Mouse (Mus musculus): ENCODE data around the gene Slc30a3.
"Not testable (repeated sequence)": the region's sequence is repeated elsewhere in the genome, so short reads cannot be mapped to it uniquely, and the experiment has no call there.

Gene Slc30a3

DNA sequence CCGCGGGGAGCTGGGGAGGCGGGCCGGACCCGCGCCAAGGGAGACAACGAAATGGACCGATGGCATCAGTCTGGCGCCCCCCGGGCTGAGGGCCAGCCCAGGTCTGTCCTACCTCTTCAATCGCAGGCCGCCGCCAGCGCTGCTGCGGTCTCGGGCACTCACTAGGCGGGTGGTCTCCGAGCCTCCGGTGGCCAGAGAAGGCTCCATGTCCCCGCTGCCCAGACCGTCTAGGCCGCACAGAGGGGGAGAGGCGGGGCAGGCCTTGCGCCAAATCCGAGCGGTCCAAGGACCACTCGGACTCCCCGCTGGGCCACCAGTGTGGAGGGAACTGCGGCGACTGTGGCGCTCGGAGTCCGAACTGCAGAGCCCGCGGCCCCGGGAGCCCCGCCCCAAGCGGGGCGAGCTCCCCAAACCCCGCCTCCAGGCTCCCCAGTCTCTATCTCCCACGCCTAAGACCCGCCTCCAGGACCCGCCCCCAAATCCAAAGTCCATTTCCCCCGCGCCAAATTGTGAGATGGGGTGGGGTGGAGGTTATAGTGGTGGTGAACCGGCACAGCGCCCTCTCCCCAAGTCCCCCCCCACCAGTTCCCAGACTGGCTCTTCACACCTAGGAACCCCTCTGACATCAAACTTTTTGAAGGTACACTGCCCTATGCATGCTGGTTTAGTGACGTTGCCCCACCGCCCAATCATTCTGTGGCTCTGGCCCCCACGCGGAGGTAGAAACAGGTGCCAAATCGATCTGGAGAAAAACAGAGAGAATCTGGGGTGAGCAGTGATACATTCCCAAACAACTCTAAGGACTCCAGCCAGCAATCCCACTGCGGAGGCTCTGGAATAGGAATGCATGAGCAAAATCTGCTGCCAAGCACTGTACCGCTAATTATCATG, 14.6 kb downstream of the Slc30a3 start:
- peak; percentile 35 for DNase-seq

DNA sequence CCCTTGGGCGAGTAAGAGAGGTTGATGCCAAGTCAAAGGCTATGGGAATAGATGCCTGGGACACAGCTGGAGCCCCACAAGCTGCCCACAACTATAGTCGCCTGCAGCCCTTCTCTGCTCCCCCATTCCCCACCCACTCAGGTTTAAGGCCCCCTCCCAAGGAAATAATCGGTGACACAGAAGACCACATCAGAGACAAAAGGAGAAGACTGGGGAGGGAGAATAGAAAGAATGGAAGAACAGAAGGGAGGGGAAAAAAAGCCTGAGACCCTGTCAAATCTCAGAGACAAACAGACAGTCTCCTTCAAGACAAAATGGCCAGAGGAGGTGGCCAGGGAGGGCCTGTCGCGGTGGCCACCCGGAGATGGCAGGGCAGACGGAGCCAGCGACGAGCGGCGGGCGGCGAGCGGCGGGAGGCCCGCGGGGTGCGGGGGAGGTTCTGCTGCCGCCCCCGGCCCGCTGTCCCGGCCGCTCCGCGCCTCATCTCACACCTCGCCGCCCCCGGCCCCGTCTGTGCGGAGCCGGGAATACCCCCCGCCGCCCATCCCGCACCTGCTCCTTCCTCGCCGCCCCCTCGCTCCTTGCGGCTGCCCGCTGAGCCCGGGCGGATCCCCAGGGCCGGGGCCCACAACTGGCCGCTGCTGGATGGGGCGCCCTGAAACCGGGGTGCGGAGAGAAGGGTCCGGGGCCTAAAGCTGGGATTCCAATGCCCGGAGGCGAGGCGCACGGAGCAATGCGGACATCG, 15.6 kb downstream of the Slc30a3 start:
- DNase-seq = no peak

DNA sequence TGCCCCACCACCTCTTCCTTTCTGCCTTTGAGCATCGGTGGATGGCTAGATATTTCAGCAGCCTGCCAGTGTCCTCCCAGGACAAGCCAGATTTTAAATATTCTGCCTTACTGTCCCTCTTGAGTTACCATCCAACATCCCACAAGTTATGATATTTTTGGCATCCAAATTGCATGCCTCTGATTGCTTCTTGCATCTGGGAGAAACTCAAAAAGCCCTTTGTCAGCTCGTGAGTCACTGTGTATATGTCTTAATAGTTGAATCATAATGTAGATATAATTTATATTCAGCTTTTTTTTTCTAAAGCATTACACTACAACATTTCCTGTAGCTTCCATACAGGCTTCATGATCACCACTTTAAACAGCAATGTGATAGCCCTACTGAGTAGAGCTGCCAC, 20.9 kb downstream of the Slc30a3 start:
- no peak for DNase-seq

DNA sequence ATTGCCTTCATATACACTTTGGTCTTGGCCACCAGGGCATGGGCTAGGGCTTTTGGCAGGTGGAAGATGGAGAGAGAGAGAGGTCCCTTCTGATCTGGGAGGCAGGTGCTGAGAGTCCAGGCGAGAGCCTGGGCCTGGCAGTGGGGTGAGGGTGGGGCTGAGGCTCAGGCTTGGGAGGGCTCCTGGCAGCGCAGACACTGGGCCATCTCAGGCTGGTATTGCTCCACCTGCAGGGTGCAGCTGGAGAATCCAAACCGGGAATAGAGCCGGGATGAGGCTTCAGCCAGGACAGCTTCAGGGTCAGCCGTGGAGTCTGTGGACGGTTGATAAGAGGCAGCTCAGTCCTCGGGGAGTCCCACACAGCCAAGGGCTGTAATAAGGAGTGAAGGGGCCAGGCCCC, 21.4 kb downstream of the Slc30a3 start:
- no peak for DNase-seq

DNA sequence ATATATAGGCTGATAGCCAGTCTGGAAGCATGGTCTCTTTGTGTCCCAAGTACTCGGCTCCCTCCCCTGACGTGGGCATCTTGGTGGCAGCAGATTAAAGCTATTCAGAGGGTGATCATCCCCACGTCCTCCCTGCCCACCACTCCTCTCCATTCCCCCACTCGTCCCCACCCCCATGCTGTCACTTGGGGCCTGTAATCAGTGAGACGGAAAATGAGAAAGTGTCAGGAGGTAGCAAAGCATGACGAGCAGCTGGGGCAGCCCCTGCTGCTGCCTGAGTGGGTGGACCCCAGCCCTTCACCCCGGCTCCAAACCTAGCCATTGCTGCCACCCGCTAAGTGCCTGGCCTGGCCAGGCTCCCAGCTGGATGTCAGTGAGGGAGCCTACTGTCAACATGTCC, 24.1 kb downstream of the Slc30a3 start:
- DNase-seq = no peak

DNA sequence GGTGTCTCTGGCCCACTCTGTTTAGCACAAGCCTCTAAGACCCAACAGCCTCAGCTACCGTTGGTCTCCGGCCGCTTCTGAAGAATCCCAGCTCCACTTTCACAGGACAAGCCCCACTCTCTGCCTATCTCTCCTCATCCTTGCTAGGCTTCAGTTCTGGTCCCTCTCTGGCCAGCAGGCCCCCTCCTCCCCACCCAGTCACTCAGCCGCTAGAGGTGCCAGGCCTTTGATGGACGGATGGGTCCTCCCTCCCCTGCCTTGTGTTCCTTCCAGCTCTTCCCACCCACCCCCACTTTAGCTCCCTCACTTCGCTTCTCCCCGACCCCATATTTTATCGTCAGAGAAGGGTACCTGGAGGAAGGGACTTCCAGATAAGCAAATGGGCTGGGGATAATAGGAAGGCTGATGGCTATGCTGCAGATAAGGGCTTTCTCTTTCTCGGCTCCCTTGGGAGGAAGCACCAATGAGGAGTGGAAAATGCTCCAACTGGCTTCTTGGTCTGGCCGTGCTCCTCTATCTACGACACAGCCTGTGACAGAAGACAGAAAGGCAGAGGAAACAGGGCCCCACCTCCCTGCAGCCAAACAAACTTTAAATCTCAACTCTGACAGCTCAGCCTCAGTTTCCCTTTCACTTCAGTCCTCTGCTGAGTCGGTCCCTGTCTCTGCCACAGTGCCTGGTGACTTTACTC, 25.0 kb downstream of the Slc30a3 start:
- no peak for DNase-seq

DNA sequence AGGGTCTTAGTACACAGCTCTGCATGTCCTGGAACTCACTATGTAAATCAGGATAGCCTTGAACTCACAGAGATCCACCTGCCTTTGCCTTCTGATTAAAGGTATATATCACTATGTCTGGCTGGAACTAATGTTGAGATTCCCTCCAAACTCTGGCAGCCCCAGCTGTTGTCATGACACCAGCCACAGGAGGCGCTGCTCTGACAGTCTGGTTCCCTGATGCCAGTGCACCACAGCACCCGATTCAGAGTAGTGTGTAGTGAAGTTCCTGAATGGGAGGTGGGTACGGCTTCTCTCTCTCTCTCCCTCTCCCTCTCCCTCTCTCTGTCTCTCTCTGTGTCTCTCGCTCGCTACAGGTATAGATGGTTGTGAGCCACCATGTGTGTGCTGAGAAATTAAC, 25.7 kb downstream of the Slc30a3 start:
- DNase-seq = peak; percentile 71

DNA sequence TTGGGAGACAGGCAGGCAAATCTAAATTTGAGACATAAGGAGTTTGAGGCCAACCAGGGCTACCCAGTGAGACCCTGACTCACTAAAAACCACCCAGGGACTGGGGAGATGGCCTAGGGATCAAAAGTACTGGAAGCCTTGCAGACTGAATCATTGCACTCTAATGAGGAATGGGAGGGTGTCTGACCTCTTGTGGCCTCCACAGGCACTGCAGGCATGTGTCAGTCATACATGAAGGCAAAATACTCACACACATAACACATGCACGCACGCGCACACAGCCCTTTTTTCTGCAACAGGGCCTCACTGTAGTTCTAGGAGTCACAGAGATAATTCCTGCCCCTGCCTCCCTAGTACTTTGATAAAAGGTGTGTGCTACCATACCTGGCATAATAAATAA, 26.7 kb downstream of the Slc30a3 start:
- peak; percentile 49 for DNase-seq

DNA sequence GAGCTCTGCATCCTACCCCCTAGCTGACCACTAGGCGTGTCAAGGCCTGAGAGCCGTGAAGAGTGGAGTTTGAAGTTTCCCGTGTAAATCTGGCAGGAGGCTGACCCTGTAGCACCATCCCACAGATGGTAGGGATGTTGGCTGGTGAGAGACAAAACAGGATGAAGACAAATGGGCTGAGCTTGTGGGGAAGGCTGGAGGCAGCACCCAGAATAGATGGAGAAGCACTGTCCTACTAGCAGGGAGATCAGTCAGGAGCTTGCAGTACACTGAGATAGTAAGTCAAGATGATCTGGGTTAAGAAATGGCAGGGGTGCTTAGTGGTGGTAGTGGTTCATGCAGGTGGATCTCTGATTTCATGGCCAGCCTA, 27.3 kb downstream of the Slc30a3 start:
- no peak for DNase-seq

DNA sequence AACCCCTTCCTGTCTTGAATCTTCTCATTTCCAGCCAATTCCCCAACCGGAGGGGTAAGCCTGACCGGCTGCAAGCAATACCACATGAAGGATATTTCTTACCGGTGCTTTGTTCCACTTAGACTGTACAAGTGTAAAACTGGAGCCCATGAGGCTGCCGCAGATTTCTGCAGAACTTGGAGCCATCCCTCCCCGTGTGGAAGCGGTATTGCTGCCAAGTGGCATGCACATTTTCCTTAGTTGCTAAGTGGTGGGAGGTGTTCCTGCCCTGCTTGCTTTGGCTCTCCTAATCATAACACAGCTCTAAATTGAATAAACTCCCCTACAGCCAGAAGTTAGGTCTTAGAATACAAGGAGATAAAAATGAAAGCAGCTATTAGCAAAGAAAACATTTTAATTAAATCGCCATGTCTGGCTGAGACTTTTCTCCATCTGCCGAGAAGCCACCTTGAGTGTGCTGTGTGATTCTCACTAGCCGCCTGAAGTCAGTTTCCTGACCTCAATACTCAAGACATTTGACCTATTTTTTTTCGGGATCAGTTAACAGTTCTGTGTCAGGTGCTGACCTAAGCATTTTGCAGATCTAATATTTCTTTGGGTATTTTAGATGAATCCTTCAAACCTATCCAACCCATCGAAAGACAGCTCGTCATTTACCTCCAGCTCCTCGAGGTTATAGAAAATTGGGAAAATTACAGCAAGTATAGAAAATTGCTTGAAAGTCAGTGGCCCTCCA, 27.8 kb downstream of the Slc30a3 start:
- DNase-seq = no peak

DNA sequence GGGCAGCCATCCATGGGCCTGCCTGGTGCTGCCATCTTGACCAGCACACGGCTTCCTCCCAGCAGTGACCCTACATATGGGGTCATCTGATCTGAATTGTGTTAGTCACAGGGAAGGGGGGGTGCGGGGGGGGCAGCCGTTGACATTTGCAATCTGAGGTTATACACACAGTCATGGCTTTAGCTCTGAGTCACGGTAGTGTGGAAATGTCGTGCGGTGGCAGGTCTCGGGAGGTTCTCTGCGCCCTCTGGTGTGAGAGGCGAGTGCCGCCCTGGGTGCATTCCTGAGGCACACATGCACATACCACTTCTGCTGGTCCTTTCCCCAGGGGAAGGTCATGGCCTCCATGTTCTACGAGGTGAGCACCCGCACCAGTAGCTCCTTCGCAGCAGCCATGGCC, 31.7 kb downstream of the Slc30a3 start:
- no peak for DNase-seq

DNA sequence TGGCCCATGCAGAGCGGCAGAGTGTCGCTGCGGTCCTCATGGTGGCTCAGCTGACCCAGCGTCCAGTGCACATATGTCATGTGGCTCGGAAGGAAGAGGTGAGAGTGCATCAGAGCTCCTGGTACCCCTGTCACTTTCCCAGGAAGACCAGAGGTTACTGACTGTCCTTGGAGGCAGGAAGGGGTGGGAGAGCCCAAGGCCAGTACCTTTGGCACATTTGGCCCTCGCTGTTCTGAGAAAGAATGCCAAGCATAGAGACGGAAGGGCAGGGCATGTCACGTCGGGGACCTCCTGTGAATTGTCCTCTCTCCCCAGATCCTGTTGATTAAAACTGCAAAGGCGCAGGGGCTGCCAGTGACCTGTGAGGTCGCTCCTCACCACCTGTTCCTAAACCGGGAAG, 34.9 kb downstream of the Slc30a3 start:
- DNase-seq = no peak

DNA sequence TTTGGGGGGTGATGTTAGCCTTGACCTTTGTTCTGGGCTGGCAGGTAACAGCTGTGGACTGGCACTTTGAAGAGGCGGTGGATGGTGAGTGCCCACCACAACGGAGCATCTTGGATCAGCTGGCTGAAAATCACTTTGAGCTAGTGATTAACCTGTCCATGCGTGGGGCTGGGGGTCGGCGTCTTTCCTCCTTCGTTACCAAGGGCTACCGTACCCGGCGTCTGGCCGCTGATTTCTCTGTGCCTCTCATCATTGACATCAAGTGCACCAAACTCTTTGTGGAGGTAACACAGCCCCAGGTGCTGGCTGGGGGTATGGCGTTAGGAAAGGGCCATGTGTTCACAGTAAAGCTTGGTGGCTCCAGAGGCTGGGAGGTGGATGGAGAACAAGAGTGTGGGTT, 36.2 kb downstream of the Slc30a3 start:
- DNase-seq = no peak

DNA sequence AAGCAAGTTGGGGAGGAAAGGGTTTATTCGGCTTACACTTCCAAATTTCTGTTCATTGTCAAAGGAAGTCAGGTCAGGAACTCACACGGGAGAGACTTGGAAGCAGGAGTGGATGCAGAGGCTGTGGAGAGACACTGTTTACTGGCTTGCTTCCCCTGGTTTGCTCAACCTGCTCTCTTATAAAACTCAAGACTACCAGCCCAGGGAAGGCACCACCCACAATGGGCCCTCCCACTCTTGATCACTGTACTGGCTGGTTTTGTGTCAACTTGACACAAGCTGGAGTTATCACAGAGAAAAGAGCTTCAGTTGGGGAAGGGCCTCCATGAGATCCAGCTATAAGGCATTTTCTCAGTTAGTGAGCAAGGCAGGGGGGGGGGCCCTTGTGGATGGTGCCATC, 37.0 kb downstream of the Slc30a3 start:
- no peak for DNase-seq

DNA sequence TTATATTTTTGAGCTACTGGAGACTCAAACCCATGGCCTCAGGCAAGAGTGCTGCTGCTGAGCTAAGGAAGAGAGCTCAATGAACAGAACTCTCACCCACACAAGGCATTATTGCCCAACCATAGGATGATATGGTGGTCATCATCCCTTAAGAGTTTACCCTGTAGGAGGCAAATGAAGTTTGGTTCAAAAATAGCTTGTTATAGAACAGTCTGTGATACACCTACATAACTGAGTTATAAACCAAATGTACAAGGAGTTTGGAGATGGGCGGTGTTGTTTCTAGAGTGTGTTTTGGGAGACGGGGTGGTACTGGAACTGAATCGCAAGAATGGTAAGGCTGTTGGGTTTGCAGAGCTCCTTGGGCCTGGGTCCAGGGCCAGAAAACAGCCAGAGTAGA, 38.2 kb downstream of the Slc30a3 start:
- no peak for DNase-seq

DNA sequence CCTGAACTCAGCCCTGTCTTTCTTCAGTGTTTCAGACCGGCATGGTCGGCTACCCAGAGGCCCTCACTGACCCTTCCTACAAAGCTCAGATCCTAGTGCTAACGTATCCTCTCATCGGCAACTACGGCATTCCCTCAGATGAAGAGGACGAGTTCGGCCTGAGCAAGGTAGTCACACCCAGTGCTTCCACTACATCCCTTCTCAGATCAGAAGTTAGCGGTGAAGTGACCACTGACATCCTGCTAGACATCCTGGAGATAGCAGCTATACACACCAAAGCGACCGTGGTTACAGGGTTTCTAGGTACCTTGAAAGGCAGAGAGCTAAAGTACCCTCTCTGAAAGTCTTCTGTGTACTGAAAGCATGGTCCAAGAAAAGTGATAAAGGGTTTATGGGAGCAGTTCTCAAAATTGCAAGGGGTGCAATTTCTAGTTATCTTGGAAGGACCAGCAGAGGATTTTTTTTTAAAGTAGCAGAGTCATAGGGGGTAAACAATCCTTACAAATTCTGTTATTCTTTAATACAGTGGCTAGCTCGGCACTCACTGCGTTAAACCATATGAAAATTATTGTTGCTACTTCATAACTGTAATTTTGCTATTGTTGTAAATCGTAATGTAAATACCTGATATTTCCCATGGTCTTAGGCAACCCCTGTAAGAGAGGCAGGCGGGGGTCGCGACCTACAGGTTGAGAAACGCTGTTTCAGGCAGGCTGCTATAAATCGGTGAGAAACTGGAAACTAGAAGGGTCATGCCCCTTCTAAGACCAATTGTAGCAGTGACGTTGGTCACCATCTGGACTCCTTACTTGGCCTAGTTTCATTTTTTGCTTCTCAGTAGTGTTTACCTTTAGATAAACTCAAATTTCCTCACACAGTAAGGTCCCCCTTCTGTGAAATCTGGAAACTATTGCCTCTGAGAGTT, 52.6 kb downstream of the Slc30a3 start:
- DNase-seq = no peak

DNA sequence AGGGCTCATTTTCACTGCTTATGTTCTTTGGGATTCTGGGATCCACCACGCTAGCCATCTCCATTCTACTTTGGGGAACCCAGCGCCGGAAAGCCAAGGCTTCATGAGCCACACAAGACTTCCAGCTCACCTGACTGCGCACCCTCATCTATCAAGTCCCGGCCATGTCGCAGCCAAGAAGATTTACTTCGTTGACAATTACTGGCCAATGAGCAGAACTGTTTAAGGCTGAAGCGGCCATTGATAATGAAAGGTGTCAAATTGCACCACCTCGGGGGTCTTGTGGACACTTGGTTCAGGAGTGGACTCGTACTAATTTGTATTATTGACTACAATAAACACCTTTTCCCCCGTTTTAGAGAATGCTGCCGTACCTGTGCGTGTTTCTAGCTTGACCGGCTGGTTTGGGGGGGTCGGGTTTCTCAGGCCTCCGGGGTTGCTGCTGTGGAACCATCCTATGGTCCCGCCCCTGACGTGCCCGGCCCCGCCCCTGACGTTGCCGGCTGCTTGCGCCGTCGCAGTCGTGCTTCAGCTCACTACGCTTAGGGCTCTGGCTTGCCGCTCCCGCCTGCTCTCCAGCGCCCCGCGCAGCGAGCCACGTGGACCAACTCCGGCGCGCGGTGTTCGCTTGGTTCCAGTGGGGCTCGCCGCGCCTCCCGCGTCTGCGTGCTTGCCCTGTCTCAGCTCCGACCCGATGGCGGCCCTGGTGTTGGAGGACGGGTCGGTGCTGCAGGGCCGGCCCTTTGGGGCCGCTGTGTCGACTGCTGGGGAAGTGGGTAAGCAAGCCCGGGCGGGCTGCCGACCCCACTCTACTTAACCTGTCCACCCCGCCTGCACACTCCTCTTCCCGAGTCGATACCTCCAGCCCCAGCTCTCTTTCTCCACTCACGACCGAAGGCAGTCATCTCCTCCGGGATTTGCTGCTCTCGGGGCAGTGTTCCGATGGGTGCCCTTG, 53.5 kb downstream of the Slc30a3 start, which contains the start of gene Cad:
TSS of gene Cad (plus strand) at position 520 of the 955 bp plus-strand sequence.
- DNase-seq = peak; percentile 90

DNA sequence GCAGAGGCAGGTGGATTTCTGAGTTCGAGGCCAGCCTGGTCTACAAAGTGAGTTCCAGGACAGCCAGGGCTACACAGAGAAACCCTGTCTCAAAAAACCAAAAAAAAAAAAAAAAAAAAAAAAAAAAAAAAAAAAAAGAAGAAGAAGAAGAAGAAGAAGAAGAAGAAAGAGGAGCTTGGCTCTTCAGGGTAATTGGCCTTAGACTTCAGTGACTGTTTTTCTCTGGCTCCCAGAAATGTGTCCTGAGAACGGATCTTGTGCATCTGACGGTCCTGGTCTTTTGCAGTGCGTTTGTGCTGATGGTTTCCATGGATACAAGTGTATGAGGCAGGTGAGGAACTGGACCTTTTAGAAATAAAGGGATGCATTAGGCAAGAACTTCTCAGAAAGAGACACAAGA, 54.3 kb downstream of the Slc30a3 start:
- DNase-seq = not testable (repeated sequence)

DNA sequence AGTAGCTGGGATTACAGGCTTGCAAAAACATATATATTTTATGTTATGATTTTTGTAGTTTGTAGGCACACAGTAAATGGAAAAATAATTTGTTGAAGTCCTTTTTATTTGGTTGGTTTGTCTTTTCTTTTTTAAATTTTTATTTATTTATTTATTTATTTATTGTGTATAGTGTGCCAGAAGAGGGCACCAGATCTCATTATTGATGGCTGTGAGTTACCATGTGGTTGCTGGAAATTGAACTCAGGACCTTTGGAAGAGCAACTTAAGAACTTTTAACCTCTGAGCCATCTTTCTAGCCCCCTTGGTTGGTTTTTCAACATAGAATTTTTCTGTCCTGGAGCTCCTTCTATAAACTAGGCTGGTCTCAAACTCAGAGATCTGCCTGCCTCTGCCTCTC, 57.6 kb downstream of the Slc30a3 start:
- no peak for DNase-seq
